Mouse (Mus musculus): ENCODE data around the gene Cdkl2. TPM values are rescaled to one million over a fixed set of nuclear protein-coding genes. Genes with fewer than 3 reads are reported as not detected.

Gene Cdkl2
- polyA plus RNA-seq, 1 experiment from 2014 or later, result 1.4 TPM

GRCm38 (mm10) chr5:91972046-91972445 lies 71.6 kb downstream of the Cdkl2 start:
- H3K9ac ChIP-seq, result no peak overlapping the region
- H3K27ac ChIP-seq, result no peak overlapping the region
- no peaks in the 10 kb centered on the region for H3K4me1 ChIP-seq
- H3K4me2 ChIP-seq, result no peak overlapping the region
- no peaks in the 10 kb centered on the region for H3K27me3 ChIP-seq
- H3K4me3 ChIP-seq, result no peak overlapping the region
- ATAC-seq (ENCODE audit: insufficient number of reproducible peaks, insufficient read depth, low FRiP score, low TSS enrichment, low read depth), result no peak
- H3K36me3 ChIP-seq, result peaks cover 4% of the 10 kb centered on the region; the same call in 1 of the 2 replicates
- WGBS, result 83% methylated on average over 3 of the region's 3 CpGs
- H3K9me3 ChIP-seq, result no peaks in the 10 kb centered on the region

- peaks cover 3% of the 10 kb centered on the region; the same call in 1 of the 2 replicates for H3K36me3 ChIP-seq
- H3K9ac ChIP-seq, result peak within 1 kb of the TSS; percentile 84
- H3K4me1 ChIP-seq, result peaks cover 23% of the 10 kb centered on the region
- peak within 1 kb of the TSS; percentile 60 for H3K4me2 ChIP-seq
- ATAC-seq (ENCODE audit: insufficient number of reproducible peaks, insufficient read depth, low FRiP score, low TSS enrichment, low read depth), result peak; percentile 97
- peak within 1 kb of the TSS; percentile 98 for H3K27ac ChIP-seq
- WGBS, result under 1% methylated on average over 65 of the region's 65 CpGs
- H3K27me3 ChIP-seq, result no peaks in the 10 kb centered on the region
- no peaks in the 10 kb centered on the region for H3K9me3 ChIP-seq
- H3K4me3 ChIP-seq, result peak within 1 kb of the TSS; percentile 73
Measured at GRCm38 (mm10) chr5:91962639-91963440, 80.8 kb downstream of the Cdkl2 start, which contains the start of gene Rchy1. Gene Rchy1 (minus strand): TSS chr5:91963068.

DNA sequence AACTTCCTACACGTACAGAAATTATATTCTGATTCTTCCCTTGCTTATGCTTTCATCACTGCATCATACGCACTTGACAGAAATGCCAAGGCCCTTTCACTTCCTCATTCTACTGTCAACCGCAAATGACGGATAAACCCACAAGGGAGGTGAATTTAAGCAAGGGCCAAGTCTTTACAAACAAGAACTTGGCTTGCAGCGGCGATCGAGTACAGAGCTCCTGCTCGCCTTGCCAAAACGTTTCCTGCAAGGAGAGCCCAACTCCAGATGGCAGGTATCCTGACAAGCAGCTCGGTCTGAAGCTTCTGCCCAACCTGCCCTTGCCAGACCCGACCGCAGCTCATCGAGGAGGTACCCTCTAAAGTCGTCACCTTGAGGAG lies 81.4 kb downstream of the Cdkl2 start:
- peak overlapping the region; percentile 84 for H3K9ac ChIP-seq
- 0 out of 2 replicates have a peak, but pooled peaks have one; percentile 1 for ATAC-seq (ENCODE audit: insufficient number of reproducible peaks, insufficient read depth, low FRiP score, low TSS enrichment, low read depth)
- H3K4me3 ChIP-seq, result peak overlapping the region; percentile 73
- peaks cover 23% of the 10 kb centered on the region for H3K4me1 ChIP-seq
- H3K27me3 ChIP-seq, result no peaks in the 10 kb centered on the region
- no peaks in the 10 kb centered on the region for H3K9me3 ChIP-seq
- H3K36me3 ChIP-seq, result peaks cover 8% of the 10 kb centered on the region
- under 1% methylated on average over 14 of the region's 14 CpGs for WGBS
- H3K4me2 ChIP-seq, result peak overlapping the region; percentile 60
- H3K27ac ChIP-seq, result peak overlapping the region; percentile 98

GRCm38 (mm10) chr5:91961370-91961769 lies 82.3 kb downstream of the Cdkl2 start:
- H3K27ac ChIP-seq, result peak overlapping the region; percentile 13; the same call in 1 of the 2 replicates
- H3K27me3 ChIP-seq, result no peaks in the 10 kb centered on the region
- ATAC-seq (ENCODE audit: insufficient number of reproducible peaks, insufficient read depth, low FRiP score, low TSS enrichment, low read depth), result no peak
- peaks cover 23% of the 10 kb centered on the region for H3K4me1 ChIP-seq
- peak overlapping the region; percentile 84 for H3K9ac ChIP-seq
- peaks cover 16% of the 10 kb centered on the region for H3K36me3 ChIP-seq
- H3K4me3 ChIP-seq, result peak overlapping the region; percentile 73
- H3K9me3 ChIP-seq, result no peaks in the 10 kb centered on the region
- WGBS, result 100% methylated on average over 1 of the region's 1 CpGs
- peak overlapping the region; percentile 60 for H3K4me2 ChIP-seq

- peak overlapping the region; percentile 60 for H3K4me2 ChIP-seq
Measured at GRCm38 (mm10) chr5:91960606-91961254, 83.0 kb downstream of the Cdkl2 start.

DNA sequence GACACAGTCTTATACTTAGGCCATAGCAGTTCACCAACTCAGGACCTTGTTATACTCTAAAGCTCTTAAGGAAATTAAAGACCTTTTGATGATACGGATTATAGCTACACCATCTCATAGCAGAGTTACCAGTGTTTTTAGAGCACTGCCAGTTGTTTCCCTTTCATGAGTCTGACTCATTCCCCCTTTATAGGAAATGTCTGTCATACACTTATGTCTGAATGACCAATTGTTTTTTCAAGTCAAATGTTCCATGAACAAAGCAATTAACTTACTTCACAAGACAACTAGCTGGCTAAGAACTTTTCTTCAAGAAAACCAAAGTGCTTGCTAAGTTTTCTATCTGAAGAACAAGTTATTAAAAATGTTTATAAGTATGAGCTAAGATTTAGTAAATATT lies 83.7 kb downstream of the Cdkl2 start:
- Histone ChIP-seq H3K4me3 (no peak overlapping the region; the same call in 1 of the 2 replicates), H3K9ac (no peak overlapping the region), H3K4me2 (peak overlapping the region; percentile 60)

More at GRCm38 (mm10) chr5:91960606-91961254, 83.0 kb downstream of the Cdkl2 start:
- Histone ChIP-seq H3K36me3 (peaks cover 18% of the 10 kb centered on the region), H3K4me1 (peaks cover 23% of the 10 kb centered on the region), H3K9me3 (no peaks in the 10 kb centered on the region), H3K27ac (peak overlapping the region; percentile 48; the same call in 1 of the 2 replicates), H3K4me3 (peak overlapping the region; percentile 73), H3K9ac (peak overlapping the region; percentile 46; the same call in 1 of the 2 replicates), H3K27me3 (no peaks in the 10 kb centered on the region)
- WGBS, result 76% methylated on average over 3 of the region's 3 CpGs
- ATAC-seq (ENCODE audit: insufficient number of reproducible peaks, insufficient read depth, low FRiP score, low TSS enrichment, low read depth), result no peak

GRCm38 (mm10) chr5:91959096-91959495 lies 84.6 kb downstream of the Cdkl2 start:
- Histone ChIP-seq H3K36me3 (peaks cover 26% of the 10 kb centered on the region), H3K9me3 (no peaks in the 10 kb centered on the region), H3K4me2 (no peak overlapping the region), H3K27ac (no peak overlapping the region), H3K4me3 (no peak overlapping the region), H3K4me1 (peaks cover 23% of the 10 kb centered on the region), H3K9ac (no peak overlapping the region), H3K27me3 (no peaks in the 10 kb centered on the region)
- no peak for ATAC-seq (ENCODE audit: insufficient number of reproducible peaks, insufficient read depth, low FRiP score, low TSS enrichment, low read depth)
- WGBS, result 90% methylated on average over 1 of the region's 1 CpGs

More for the DNA sequence above, 83.7 kb downstream of the Cdkl2 start:
- no peak for ATAC-seq (ENCODE audit: insufficient number of reproducible peaks, insufficient read depth, low FRiP score, low TSS enrichment, low read depth)
- Histone ChIP-seq H3K36me3 (peaks cover 21% of the 10 kb centered on the region), H3K27me3 (no peaks in the 10 kb centered on the region), H3K27ac (no peak overlapping the region), H3K9me3 (no peaks in the 10 kb centered on the region), H3K4me1 (peaks cover 23% of the 10 kb centered on the region)
- WGBS, result 93% methylated on average over 1 of the region's 1 CpGs

DNA sequence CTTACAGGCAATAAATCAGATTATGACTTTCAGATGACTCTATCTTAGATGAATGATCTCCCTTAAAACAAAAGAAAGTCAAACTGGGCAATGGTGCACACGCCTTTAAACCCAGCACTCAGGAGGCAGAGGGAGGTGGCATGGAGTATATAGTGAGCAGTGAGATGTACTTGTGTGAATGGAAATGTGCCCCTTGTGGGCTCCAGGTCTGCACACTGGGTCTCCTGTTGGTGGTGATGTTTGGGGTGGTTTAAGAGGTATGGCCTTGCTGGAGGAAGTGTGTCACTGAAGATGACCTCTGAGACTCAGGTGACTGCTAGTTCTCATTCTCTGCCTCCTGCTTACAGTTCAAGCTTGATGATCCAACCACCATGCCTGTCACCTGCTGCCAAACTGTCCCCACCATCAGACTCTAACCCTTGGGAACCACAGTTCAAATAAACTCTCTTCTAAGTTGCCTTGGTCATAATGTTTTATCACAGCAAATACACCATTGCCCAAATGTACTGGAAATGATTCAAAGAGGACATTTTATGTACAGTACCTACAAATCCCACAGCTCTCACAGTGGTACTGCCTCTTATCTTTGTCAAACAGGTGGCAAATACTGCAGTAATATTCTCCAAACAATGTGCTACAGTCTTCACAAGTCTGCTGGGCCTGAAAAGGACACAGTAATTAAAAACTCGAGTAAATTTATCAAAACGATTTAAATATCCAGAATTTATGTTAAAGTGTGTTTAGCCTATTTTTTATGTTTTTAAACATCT lies 86.5 kb downstream of the Cdkl2 start:
- Histone ChIP-seq H3K27ac (no peak overlapping the region), H3K4me1 (peaks cover 17% of the 10 kb centered on the region), H3K4me3 (no peak overlapping the region), H3K9ac (no peak overlapping the region), H3K9me3 (no peaks in the 10 kb centered on the region), H3K27me3 (no peaks in the 10 kb centered on the region), H3K4me2 (no peak overlapping the region), H3K36me3 (peaks cover 41% of the 10 kb centered on the region)
- 89% methylated on average over 3 of the region's 3 CpGs for WGBS
- ATAC-seq (ENCODE audit: insufficient number of reproducible peaks, insufficient read depth, low FRiP score, low TSS enrichment, low read depth), result no peak

Other genes starting within 250 kb of the Cdkl2 start
- 81.5 and 89.2 TPM in 2 replicates for gene Rchy1, start 80.8 kb downstream of the Cdkl2 start, polyA plus RNA-seq (2015; fragmentation: Nextera tagmentation; extraction: Ambion mirVana)
- not detected in 2 replicates for gene Odaph, start 56.4 kb downstream of the Cdkl2 start, polyA plus RNA-seq (2015; fragmentation: Nextera tagmentation; extraction: Ambion mirVana)
- gene G3bp2, start 39.8 kb upstream of the Cdkl2 start, polyA plus RNA-seq (2015; fragmentation: Nextera tagmentation; extraction: Ambion mirVana), result 202 and 213 TPM in 2 replicates
- 45.4 and 47.0 TPM in 2 replicates for gene Uso1, start 94.1 kb upstream of the Cdkl2 start, polyA plus RNA-seq (2015; fragmentation: Nextera tagmentation; extraction: Ambion mirVana)
- not detected in 2 replicates for gene U90926, start 171.5 kb upstream of the Cdkl2 start, polyA plus RNA-seq (2015; fragmentation: Nextera tagmentation; extraction: Ambion mirVana)
- 0.39 TPM in 1 of 2 replicates, not detected in the other for gene Ppef2, start 212.4 kb upstream of the Cdkl2 start, polyA plus RNA-seq (2015; fragmentation: Nextera tagmentation; extraction: Ambion mirVana)
- gene Naaa, start 234.3 kb upstream of the Cdkl2 start, polyA plus RNA-seq (2015; fragmentation: Nextera tagmentation; extraction: Ambion mirVana), result 8.7 and 10.2 TPM in 2 replicates